Mouse (Mus musculus) T-helper 17 cell (primary cell): Measurements from ENCODE around the gene Casr.

Experiments used
- in situ Hi-C, 2 experiments: fragments of 300-600 bp; cut with MboI, MseI; formaldehyde crosslinking; loops; 1 replicate in 1 of 2; 2 replicates in 1 of 2; pipeline ENCODE4 v1.15.1; 2025; ENCODE audit warnings: high pct_unique_total_duplicates in 2 of 2

The Casr gene

DNA sequence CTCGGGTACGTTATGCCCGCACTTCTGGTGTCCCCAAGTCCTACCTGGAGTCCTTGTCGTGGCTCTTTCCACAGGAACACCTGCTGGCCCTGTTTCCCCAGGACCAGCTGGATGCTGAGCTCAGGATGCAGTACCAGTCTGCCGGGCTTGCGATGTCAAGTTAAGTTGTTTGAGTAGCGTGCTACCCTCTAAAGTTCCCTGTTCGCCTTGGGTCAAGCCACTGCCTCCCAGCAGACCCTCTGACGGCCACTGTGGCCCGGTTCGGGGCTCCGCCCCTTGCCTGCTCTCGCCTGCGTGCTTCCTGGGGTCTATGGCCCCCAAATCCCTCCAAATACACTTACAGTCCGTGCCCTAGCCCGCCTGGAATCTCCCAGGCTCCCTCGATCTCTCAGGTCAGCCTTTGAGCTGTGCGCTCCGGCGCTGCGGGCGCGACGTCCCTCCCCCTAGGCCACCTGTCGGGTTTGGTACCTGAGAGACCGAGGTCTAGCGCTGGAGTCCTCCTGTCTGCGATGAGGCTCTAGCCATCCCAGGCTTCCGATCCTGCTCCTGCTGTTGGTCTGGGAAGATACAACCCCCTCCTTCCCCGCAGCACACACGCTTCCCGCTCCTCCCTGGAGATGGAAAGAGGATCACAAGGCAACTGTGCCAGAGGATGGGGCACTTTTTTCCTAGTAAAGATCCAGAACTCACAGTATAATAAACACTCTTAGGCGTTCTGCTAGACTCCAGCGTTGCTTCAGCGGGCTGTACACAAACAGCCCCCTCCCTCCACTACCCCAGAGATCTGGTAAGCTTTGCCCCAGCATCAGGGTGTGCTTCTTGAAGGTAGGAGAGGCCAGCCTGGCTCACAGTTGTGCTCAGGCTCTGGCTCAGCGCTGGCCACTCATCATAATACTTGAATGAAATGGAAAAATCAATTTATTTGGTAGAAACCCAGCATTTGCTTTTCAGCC, at the start of gene Casr:
Gene Casr, minus strand, starts transcription at position 756 of the 953 bp plus-strand sequence.
- in situ Hi-C loops, result loop anchor here in 1 of 2 experiments (10.0 kb wide), 1 partner anchor 297 kb away; no protein-coding TSS in a partner anchor

DNA sequence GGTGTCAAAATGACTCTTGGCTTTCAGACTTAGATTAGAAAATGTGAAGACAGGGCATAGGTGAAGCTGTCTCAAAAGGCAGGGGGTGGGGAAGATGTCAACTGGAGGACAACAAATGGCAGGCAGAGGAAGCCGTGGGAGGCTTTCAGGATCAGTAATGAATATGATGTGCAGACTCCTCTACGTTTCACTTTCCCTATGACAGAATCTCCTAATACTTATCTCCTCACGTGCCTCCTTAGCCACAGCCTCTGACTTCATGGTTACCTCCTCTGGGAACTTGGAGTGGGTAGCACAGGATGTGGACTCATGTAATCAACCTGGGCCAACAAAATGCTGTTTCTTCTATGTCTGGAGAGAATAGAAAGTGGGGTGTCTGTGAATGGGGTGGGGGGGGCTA, 40.7 kb upstream of the Casr start:
- in situ Hi-C loops, result loop anchor here (5.0 to 10.0 kb wide), 3 partner anchors 128 to 658 kb away; no protein-coding TSS in a partner anchor

GRCm38 (mm10) chr16:36598265-36598664, 36.3 kb upstream of the Casr start:
- in situ Hi-C loops, result loop anchor here (5.0 to 10.0 kb wide), 2 partner anchors 803 to 939 kb away; partner anchors contain the start of genes Gtf2e1 (in 1 of the 2) and Rabl3 (in 1 of the 2)

DNA sequence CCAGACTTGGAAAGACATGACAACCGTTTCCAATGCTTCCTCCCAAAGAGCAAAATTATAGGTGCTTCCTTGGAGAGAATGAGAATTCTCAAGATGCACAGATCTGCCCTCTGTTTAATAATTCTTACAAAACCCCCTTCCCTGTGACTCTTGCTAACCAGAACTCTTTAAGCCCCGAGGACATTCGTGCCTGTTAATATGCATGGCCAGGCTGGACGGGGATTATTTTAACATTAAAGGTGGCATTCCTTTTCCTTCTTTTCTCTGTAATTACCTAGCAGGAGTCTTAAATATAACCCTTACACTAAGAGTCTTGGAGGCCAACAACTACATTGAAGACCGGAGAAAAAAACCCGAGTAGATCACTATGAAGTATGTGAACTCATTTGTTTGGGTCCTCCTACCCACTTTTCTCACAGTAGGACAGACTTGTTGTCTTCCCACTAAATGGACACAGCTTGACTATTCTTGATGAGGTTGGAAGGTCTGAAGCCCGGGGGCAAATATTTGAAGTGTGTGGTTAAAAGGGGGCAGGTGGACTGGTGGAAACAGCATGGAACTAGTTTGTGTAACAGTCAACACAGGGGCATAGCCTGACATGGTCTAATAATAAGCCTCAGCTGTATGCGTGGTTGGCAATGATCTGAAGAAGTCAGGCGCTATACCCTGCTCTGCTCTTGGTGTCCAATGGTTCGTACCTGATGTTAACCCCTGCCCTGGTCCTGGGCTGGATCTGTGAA, 34.9 kb upstream of the Casr start:
- in situ Hi-C loops, result loop anchor here (5.0 to 10.0 kb wide), 2 partner anchors 802 to 940 kb away; partner anchors contain the start of genes Gtf2e1 (in 1 of the 2) and Rabl3 (in 1 of the 2)

DNA sequence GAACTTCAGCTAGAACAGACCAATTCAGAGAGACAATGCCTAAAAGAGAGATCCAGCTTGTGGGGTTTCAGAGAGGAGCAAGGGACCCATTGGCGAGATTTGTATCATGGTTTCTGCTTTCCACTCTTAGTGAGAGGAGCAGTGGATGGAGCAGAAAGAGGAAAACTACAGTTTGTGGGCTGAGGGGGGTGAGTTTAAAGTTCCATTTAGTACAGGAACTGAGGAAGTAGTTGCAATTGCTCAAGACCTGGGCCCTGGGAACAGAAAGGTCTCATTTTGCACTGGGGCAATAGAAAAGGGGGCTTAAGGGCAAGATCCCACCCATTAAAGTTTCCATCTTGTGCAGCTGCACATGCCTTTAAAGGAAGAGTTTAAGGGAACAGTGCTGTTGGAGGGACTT, 28.0 kb upstream of the Casr start:
- in situ Hi-C loops, result loop anchor here in 1 of 2 experiments (10.0 kb wide), 1 partner anchor 795 kb away; no protein-coding TSS in a partner anchor

- in situ Hi-C loops, result no loop called here
Measured at GRCm38 (mm10) chr16:36587971-36588370, 26.0 kb upstream of the Casr start.

- in situ Hi-C loops, result no loop called here
Measured at GRCm38 (mm10) chr16:36582073-36582472, 20.1 kb upstream of the Casr start.

DNA sequence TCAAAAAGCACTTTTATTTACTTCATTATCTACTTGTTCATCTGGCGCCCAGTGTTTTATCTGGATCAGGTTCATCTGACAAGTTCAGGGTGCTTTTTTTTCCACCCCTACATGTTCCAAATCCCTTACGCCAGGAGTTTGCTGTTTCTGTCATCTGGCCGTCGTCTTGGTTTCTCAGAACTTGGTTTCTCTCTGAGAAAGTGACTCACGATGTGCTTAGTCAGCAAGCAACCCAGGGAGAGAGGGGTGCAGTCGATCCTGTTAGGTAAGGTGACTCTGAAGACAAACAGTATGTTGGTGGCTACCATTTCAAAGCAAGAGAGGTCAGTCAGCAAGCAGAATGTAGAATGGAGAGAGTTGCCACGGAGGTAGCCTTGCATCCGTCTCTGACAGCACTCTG, 10.0 kb upstream of the Casr start:
- in situ Hi-C loops, result no loop called here

DNA sequence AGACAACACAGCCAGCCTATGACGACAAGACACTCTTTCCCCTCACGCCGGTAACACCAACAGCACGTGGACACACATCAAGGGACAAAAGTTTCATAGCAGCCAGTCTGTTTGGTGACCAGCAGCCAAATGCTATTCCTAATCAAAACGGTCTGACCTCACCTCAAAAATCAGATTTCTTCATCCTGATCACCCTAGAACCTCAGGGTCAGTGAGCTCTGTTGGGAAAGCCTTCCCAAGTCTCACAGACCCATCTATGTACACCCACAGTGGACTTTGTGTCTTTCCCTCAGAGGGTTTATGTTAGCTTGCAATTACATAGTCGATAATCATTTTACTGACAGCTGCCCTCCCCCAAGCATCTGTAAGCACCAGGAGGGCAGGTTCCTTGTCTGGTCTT, 2.4 kb downstream of the Casr start:
- in situ Hi-C loops, result no loop called here

DNA sequence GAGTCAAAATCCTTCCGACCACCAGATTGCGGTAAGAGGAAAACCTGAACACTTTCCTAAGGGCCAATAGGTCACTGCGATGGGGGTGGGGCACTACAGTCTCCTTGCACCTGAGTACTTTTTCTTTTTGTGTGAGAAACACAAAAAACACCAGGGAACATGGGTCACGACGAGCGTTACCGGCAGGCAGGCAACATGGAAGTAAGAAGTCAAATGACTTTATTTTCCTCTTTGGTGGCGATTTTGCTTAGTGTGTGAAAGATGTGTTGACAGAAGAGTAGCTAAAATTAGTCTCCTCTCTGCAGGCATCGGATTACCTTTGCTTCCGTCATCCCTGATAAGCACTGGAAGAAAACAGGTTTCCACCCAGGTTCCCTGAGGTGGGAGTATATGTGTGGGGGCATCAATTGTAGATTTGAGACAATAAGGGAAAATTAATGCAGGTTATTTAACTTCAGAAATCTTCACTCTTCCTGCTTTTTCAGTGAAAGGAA, 6.2 kb downstream of the Casr start:
- in situ Hi-C loops, result no loop called here

DNA sequence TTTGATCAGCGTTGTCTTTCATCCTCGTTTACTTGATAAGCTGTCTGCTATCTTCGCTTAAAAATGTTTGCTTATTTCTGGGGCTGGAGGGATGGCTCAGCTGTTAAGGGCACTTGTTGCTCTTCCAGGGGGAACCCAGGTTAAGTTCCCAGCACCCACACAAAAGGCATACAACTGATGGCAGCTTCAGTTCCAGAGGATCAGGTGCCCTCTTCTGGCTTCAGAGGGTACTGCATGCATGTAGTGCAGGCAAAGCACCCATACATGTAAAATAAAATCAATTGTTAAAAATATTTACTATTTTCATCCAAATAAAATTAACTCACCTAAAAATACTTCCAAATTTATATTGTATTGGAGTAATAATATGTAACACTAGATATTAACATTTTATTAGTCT, 8.3 kb downstream of the Casr start:
- in situ Hi-C loops, result no loop called here

DNA sequence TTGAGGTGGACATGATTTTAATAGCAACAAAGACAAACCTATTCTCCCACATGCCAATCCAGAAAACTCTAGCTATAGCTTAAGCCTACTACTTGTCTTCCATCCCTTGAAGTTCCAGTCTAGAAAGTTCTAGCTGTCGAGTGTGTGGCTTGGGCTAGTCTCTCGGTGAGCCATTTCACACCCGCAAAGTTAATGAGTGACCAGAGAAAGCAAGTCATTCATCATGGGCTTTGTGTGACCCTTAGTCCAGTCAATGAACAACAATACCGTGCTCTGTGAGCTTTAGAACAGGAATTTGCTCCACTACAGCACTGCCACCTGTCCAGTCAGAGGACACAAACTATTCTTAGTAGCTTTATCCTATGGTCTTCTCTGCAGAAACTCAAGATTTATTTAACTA, 16.6 kb downstream of the Casr start:
- in situ Hi-C loops, result loop anchor here in 1 of 2 experiments (5.0 kb wide), 1 partner anchor 63 kb away; no protein-coding TSS in a partner anchor

- in situ Hi-C loops, result no loop called here
Measured at GRCm38 (mm10) chr16:36543091-36543490, 18.9 kb downstream of the Casr start.

DNA sequence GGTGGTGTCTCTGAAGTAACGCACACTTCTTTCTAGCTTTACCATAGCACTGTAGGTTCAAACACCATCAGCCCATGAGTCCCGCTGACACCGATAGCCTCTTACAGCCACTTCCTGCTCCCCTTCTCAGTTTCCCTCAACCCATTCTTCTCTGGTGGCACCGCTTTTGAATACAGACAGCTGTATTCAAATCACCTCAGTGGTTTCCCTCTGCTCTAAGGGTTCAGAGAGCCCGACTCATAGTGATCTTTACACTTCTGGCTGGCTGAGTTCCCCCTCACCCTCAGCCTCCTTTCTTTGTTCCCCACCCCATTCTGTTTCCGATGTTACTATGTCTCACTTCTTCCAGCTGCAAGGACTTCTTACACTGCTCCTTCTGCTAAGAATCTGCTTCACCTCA, 21.1 kb downstream of the Casr start:
- in situ Hi-C loops, result no loop called here

- in situ Hi-C loops, result no loop called here
Measured at GRCm38 (mm10) chr16:36532981-36533687, 28.8 kb downstream of the Casr start.

- in situ Hi-C loops, result no loop called here
Measured at GRCm38 (mm10) chr16:36532046-36532445, 29.9 kb downstream of the Casr start.

GRCm38 (mm10) chr16:36531630-36532029, 30.3 kb downstream of the Casr start:
- in situ Hi-C loops, result no loop called here

GRCm38 (mm10) chr16:36530566-36531552, 31.1 kb downstream of the Casr start:
- in situ Hi-C loops, result no loop called here

GRCm38 (mm10) chr16:36528822-36529221, 33.1 kb downstream of the Casr start:
- in situ Hi-C loops, result no loop called here
